Mouse (Mus musculus) myocyte (in vitro differentiated cells): Measurements from ENCODE around the gene Cdc27.

Experiments used
- CEBPB ChIP-seq: IDR thresholded peaks from 2 replicates; pipeline ENCODE4 v1.6.1; 2011; ENCODE audit warnings: mild to moderate bottlenecking, moderate library complexity; ENCODE audit not compliant: poor library complexity, insufficient read depth, severe bottlenecking
- TCF12 ChIP-seq: IDR thresholded peaks from one replicate; pipeline ENCODE4 v1.6.1; 2011; ENCODE audit warnings: mild to moderate bottlenecking, control low read depth; ENCODE audit not compliant: poor library complexity, insufficient read depth, severe bottlenecking

DNA sequence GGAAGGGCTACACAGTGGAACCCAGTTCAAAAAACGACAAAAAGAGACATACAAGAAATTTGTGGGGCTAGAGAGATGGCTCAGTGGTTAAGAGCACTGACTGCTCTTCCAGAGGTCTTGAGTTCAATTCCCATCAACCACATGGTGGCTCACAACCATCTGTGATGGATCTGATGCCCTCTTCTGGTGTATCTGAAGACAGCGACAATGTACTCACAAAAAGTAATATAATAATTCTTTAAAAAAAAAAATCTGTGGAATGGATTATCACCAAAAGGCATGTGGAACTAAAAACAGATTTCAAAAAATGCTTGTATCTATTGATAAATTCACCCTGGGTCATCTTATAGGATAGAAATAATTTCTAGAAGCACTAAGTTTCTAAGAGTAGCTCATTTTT is 91.9 kb downstream of the Cdc27 start:
- TF ChIP-seq TCF12 (no peak), CEBPB (no peak)
